Mouse (Mus musculus): ENCODE data around the gene Cnot6. TPM values are rescaled to one million over a fixed set of nuclear protein-coding genes. Genes with fewer than 3 reads are reported as not detected.

The Cnot6 gene
- total RNA-seq, 2 experiments from 2014 or later: 86.2 to 89.2 TPM

Other genes with a start within 250 kb of the Cnot6 start
- not detected for gene Olfr1386, start 247.7 kb downstream of the Cnot6 start, total RNA-seq (2021)
- not detected for gene Olfr1385, start 223.7 kb downstream of the Cnot6 start, total RNA-seq (2021)
- gene Olfr1384, start 206.0 kb downstream of the Cnot6 start, total RNA-seq (2021): not detected
- gene Olfr1383, start 193.1 kb downstream of the Cnot6 start, total RNA-seq (2021): under 1 TPM in 1 of 2 experiments, not detected in 1; 0.56 TPM
- not detected for gene Olfr1382, start 184.5 kb downstream of the Cnot6 start, total RNA-seq (2021)
- gene Olfr1381, start 169.3 kb downstream of the Cnot6 start, total RNA-seq (2021): not detected
- gene Olfr1380, start 155.8 kb downstream of the Cnot6 start, total RNA-seq (2021): not detected
- gene Flt4, start 103.5 kb downstream of the Cnot6 start, total RNA-seq (2021): 1 to 10 TPM; 3.8 to 4.2 TPM
- not detected for gene Scgb3a1, start 49.1 kb downstream of the Cnot6 start, total RNA-seq (2021)
- 10 to 100 TPM; 13.0 to 13.7 TPM for gene Gfpt2, start 81.5 kb upstream of the Cnot6 start, total RNA-seq (2021)
- gene Mapk9, start 134.0 kb upstream of the Cnot6 start, total RNA-seq (2021): 100 to 1,000 TPM; 135 to 139 TPM
- gene Rasgef1c, start 189.1 kb upstream of the Cnot6 start, total RNA-seq (2021): 10 to 100 TPM; 17.9 to 21.9 TPM

All from left cerebral cortex, postnatal 4 days (tissue).